Mouse (Mus musculus) gastrocnemius, postnatal 36 days (tissue): ENCODE results near the gene Stac3. TPM values are rescaled to one million over a fixed set of nuclear protein-coding genes. Genes with fewer than 3 reads are reported as not detected.

Experiments
- DNase-seq, 2 experiments: peaks; one replicate each; pipeline ENCODE4 v3.0.0; 2022
- intact Hi-C: fragments of 180-260 bp; cut with DNase I; formaldehyde crosslinking; loops from one replicate; pipeline ENCODE4 v1.15.1; 2025
- total RNA-seq, 2 experiments: library from RNA; stranded (reverse); gene quantifications; 2 replicates each; pipeline ENCODE4 v1.2.3; 2021

Stac3 gene
- total RNA-seq, 2 experiments from 2014 or later = 342 to 376 TPM

DNA sequence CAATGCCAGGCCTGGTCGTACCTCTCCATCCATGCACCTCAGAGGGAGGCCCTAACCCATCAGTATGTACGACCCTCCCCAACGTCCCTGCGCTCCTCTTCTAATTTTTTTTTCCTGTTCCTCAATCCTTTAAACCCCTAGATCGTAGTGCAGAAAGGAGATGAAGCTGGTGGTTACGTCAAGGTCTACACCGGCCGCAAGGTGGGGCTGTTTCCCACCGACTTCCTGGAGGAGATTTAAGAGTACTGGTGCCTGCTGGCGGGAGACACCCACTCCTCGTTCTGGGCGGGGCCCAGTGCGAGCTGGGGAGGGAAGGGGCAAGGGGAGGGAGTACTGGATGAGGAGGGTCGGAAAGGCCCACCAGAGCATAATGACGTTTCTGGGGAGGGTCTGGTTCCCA, 6.8 kb downstream of the Stac3 start:
- intact Hi-C loops = no loop called here

GRCm38 (mm10) chr10:127509051-127509836, 7.8 kb downstream of the Stac3 start:
- DNase-seq = peak; percentile 77 to 80
- intact Hi-C loops = no loop called here

More for the DNA sequence above, 6.8 kb downstream of the Stac3 start:
- DNase-seq = peak; percentile 51 to 66

GRCm38 (mm10) chr10:127509837-127510701, 8.6 kb downstream of the Stac3 start:
- no peak for DNase-seq
- intact Hi-C loops = no loop called here

DNA sequence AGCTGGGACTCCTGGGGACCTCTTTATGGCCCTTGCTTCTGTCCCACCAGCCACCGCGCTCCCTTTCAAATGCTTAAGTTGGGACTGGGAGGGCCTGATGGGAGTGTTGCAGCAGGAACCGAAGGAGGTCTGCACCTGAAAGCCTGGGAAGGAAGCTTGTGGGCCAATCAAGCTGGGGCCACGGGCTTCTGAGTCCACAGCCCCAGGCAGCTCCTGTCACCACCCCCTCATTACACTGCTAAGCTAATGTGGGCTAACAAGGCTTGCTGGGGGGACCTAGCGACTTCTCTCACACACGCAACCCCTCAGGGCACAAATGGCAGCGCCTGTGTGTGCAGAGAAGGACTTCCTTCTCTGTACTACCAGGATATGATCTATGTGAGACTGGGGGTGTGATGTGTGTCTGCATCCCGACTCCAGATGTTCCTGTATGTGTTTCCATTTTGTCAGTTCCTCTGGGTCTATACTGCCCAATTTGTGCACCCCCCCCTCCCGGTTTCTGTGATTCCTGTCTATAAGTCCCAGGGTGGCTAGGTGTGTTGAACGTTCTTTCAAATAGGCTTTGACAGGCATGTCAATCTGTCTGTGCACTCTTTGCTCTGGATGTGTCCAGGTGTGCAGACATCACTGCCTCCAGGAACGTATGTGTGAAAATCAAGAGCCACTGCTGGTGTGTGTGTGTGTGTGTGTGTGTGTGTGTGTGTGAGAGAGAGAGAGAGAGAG, 9.6 kb downstream of the Stac3 start:
- intact Hi-C loops = no loop called here
- DNase-seq = no peak

DNA sequence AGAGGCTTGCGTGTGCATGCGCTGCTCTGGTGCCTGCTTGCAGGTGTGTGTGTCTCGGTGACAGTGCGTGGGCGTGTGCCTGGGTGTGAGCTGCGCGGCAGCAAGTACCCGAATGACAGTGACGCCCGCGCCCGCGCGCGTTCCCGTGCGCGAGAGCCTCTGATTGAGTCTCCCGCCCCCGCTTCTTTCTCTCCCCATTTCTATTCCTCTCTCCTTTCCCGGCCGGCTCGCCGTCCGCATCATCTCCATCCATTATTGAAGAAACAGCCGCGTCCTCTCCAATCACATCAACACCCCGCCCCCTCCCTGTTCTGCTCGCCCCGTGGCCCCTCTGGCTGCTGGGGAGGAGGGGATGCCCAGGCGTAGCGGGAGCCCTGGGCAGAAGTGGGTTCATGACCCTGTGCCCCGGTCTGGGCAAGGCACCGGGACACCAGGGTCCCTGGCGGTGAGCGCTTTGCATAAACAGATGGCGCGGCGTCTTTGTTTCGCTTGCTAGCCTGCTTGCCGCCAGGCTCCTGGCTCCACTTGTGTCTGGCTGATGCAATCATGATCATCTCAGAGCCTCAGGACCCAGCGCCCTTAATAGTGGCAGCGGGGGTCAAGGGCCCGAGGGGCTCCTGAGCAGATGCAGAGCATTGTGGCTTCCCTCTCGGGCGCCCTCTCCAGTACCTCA, 10.3 kb downstream of the Stac3 start:
- intact Hi-C loops = loop anchor here (2.0 kb wide), 1 partner anchor 33 kb away; no protein-coding TSS in a partner anchor
- DNase-seq = peak in 1 of 2 experiments; percentile 48

DNA sequence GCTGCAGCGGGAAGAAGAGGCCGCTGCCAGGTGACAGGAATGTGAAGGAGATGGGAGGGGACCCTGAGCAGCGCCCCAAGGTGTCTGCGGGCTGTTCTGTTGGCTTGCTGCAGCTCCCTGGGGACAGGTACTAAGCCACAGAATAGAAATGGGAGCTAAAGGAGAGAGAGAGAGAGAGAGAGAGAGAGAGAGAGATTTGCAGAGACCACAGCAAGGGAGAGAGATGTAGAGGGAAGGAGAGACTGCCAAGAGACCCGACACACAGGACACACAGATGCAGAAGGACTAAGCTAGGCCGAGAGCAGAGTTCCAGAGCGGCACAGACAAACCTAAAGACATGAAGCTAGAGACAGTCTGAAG, 10.8 kb downstream of the Stac3 start:
- DNase-seq = no peak
- intact Hi-C loops = loop anchor here (2.0 kb wide), 1 partner anchor 33 kb away; no protein-coding TSS in a partner anchor

DNA sequence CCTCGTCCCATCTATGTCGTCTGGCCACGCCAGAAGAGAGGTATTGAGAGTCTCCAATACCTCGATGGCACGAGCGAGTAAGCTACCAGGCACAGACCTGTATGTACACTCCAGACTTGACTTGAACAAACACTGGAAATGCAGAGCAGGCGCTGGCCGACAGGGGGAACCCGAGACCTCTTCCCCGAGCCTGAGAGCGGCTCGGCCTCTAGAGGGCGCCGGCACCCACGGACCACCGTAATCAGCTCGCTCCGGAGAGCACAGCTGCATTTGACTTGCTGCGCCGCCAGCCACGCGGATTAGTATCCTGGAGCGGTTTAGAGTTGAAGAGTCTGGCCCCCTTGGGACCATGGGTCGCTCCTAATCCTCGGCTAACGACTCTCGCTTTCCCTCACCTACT, 11.3 kb downstream of the Stac3 start:
- intact Hi-C loops = loop anchor here (1.0 to 2.0 kb wide), 2 partner anchors 23 to 34 kb away; no protein-coding TSS in a partner anchor
- DNase-seq = peak; percentile 90 to 97

- intact Hi-C loops = loop anchor here (1.0 to 2.0 kb wide), 2 partner anchors 23 to 35 kb away; no protein-coding TSS in a partner anchor
- DNase-seq = no peak
Observed at GRCm38 (mm10) chr10:127513501-127514091, 12.1 kb downstream of the Stac3 start.

DNA sequence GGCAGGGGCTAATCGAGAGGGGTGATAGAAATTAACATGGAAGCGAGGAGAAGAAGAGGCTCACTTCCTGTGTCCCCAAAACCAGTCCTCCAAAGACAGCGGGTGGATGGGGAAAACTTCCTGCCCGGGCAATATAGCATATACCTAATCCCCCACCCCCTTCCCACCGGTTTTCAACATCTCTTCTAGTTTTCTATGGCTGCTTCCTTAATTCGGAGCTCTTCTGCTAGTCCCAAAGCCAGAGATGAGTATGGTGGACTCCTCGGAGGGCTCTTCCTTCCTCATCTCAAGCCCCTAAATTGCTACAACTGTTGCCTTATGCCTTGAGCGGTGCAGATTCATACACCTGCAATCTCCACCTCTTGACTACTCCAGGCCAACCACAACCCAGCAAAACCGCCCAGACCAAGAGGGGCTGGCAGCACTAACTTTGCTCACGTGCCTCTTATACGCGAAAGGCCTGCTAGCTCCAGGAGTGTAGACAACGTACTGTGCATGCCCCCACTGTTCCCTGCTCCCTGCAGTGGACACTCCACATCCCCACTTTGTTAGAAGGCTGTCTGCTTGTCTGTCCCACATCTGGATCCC, 12.7 kb downstream of the Stac3 start:
- DNase-seq = no peak
- intact Hi-C loops = no loop called here

GRCm38 (mm10) chr10:127514764-127515163, 13.3 kb downstream of the Stac3 start, which contains the start of gene Ndufa4l2:
Gene Ndufa4l2, plus strand, starts transcription at chr10:127514967.
- peak; percentile 56 to 58 for DNase-seq
- intact Hi-C loops = no loop called here

DNA sequence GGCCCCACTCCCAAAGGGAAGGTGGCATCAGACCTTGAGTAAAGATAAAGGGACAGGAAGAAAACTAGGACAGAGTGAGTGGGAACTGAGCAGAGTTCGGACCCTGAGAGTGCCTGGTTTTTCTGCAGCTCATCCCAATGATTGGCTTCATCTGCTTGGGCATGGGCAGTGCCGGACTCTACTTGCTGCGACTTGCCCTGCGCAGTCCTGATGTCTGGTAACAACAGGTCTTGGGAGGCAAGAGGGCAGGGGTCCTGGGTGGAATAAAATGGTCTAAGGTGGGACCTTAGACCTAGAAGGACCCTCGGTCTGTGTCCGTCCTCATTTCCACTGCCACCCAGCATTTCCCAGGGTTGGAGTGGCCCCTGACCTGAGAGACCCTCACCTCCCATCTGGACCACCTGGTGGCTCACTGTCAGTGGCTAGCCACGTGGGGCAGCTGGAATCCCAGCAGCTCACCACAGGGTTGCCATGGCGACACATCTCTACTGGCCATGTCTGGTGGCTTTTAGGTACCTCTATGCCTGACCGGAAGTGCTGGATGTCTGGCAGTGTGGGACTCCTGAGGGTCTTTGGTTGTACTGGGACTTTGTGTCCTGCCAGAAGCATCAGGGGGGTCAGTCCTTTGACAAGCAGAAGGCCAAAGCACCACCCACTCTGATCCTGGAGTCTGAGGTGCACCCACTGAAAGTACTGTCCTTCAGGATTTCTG, 13.9 kb downstream of the Stac3 start:
- no peak for DNase-seq
- intact Hi-C loops = no loop called here

DNA sequence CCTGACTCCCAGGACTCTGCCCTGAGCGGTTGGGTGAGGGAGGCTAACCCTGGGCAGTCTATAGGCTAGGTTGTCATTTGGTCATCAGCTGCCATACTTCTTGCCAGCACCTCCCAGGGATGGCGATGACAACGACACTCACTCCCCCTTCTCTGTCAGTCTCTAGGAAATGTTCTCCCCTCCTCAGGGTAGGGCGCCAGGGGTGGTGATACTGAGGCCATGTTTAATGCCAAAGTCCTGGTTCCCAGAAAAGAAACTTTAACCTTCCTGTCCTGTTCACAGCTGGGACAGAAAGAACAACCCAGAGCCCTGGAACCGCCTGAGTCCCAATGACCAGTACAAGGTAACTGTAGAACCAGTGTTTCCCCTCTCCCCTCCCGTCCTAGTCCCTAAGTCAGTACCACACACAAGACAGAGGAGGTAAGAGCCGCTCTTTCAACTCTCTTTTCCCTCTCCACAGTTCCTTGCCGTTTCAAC, 14.5 kb downstream of the Stac3 start:
- intact Hi-C loops = no loop called here
- DNase-seq = no peak

DNA sequence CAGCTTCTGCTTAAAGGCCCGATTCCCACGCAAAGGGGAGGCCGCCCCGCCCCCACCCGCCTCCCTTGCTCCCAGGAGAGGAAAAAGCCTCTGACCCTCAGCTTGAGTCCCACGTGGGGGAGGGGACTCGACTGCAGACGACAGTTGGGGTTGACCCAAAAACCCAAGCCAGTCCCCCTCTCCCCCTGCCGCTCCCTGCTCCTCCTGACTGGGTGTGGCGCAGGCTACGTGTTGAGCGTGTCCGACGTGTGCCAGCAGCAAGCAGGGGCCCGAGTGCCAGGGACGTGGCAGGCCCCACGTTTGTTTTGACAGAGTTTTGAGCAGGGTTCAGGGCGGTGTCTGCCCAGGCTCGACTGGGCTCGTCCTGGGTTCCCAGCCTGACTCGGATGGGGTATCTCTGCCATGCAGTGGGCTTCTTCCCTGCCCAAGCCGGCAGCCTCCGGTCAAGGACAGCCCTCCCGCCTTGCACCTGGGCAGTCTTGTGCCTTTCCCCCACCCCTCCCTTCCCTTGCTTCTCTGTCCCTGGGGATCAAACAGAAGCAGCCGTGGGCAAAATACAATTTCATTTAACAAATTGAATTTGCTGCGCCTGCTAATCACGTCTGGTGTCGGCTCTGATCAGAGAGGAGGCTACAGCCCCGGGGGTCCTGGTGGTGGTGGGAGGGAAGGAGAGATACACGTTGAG, 15.2 kb downstream of the Stac3 start:
- intact Hi-C loops = no loop called here
- DNase-seq = peak in 1 of 2 experiments; percentile 44

DNA sequence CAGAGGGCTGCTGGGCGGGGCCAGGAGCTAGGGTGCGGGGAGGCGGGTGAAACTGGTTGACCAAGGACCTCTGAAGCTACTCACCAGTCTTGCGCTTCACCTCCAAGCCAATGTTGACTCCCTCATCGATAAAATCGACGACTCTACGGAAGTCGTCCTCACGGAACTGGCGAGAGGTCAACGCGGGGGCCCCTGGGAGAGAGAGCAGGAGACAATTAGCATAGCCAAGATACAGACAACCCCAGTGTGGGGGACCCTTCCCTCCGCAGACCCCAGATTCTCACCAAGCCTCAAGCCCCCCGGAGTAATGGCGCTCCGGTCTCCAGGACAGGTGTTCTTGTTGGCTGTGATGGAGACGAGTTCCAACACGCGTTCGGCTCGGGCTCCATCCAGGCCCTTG, 16.5 kb downstream of the Stac3 start:
- intact Hi-C loops = no loop called here

GRCm38 (mm10) chr10:127519041-127519701, 17.7 kb downstream of the Stac3 start:
- intact Hi-C loops = no loop called here
- no peak for DNase-seq

More for the DNA sequence above, 16.5 kb downstream of the Stac3 start:
- no peak for DNase-seq

- DNase-seq = no peak
- intact Hi-C loops = no loop called here
Observed at GRCm38 (mm10) chr10:127519903-127520713, 18.6 kb downstream of the Stac3 start.
